Mouse (Mus musculus) WW6 (cell line): ENCODE results near the gene Igf2bp1.

Source experiments
- DNase-seq: peaks from one replicate; pipeline ENCODE4 v3.0.0-alpha.2; 2013; ENCODE audit warnings: low read depth, low spot score

The Igf2bp1 gene

DNA sequence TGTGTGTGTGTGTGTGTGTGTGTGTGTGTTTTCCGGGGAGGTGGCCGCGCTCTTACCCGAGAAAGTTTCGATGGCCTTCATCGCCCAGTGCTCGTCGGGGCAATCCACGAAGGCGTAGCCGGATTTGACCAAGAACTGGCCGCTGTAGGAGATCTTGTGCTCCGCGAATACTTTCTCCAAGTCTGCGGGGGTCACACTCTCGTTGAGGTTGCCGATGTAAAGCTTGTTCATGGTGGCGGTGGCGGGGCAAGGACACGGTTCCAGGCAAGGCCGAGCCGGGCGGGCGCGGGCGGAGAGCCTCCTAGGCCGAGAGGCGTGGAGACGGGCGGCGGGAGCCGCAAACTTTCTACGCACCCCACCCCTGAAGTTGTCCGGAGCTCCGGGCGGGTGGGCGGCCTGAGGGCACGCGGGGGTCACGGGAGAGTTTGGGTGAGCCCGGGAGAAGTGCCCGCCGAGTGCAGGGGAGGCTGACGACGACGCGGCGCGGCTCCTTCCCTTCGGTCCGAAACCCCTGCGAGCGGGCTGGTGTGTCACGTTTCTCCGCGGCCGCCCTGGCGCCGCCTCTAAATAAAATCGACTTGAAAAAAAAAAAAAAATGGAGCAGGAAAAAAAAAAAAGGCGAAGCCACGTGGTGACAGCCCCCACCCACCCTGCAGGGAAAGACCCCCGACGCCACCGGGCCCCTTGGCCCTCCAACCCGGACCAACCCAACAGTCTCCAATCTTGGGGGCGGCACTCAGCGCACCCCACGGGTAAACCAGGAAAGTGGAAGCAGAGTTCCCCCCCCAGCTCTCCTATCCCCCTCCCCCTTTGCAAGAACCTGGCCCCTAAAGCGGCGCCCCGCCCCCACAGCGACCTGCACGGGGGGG is at the start of gene Igf2bp1:
TSS of gene Igf2bp1 (minus strand) at position 538 of the 869 bp plus-strand sequence.
- no peak for DNase-seq

DNA sequence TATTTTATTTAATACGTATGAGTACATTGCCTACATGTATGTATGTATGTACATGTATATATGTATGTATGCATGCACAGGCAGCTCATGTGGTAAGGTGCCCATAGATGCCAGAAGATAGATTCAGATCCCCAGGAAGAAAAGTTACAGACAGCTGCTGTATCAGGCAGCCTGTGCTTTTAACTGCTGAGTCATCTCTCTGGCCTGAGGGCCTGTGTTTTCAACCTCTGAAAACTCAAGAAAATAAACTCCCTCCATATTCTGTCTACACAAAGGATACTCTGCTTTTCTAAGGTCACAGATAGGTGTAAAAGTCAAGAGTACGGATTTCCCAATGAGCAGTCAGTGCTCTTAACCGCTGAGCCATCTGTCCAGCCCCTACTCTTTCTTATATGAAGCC is 45.1 kb upstream of the Igf2bp1 start:
- no peak for DNase-seq

DNA sequence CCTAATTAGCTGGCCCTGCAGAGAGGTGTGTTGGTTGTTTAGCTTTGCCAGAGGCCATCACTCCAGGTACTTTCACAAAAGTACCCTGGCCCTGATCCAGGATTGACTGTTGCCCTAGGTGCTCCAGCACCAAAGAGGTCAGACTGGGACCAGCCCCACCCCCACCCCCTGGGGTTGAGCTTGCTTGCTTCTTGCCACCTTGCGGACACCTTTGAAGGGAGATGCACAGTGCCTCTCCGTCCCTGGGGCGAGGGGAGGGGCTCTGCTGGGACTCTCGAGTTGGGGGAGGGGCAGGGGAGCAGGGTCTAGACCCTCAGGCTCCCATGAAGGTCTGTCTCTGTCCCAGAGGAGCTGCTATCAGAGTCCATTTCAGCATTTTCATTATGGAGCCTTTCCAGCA is 44.2 kb upstream of the Igf2bp1 start:
- no peak for DNase-seq

DNA sequence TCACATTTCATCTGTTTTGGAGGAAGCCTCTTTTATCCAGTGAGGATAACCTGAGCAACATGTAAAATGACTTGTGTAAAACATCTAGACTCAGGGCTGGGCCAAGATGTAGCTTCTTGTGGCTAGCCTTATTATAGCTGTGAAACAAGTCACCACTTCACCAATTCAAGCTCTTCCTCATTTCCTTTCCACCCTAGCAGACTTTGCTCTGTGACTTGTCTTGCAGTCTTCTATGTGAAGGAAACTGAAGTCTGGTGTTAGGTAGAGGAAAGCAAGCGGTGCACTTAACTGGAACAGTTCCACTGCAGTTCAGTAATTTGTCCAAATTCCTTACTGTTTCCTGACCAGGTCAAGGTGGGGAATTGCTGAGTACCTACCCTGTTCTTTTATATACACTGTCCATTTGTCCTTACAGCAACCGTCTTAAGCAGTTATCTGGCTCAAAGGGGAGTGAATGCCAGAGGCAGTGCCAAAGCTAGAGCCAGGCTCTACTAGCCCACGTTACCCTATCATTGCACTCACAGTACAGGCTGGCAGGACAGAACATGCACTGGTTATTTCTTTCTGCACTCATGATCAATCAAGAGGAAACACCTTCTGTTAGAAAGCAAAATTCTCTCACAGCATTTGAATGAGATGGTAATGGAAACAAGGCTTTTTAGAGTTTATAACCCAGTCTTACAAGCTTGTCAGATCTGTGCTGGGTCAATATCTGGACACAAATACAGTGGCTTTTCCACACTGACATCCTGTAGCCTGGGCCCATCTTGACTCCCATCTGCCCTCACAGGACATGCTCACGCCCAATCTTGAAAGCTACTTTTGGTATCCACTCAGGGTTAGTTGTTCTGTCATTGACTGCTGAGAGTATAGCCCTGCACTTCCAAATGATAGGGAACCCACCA is 42.0 kb upstream of the Igf2bp1 start:
- DNase-seq, result no peak

DNA sequence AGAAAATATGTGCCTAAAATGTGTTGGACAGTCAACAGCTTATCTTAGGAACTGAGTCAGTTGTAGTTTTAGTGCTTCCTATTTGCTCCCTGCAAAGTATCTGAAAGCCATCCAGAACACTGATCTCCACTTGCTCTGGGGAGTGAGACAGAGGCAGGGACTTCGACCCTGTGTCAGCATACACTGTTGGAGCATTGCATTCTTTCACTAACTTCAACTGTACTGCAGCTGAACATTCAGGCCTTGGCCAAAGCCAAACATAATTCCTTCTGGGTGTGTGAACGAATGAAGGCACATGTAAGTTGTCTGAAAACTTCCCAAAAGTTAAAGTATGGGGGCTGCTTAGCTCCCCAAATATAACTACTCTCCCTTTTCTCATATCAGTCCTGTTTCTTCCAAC is 41.1 kb upstream of the Igf2bp1 start:
- no peak for DNase-seq

DNA sequence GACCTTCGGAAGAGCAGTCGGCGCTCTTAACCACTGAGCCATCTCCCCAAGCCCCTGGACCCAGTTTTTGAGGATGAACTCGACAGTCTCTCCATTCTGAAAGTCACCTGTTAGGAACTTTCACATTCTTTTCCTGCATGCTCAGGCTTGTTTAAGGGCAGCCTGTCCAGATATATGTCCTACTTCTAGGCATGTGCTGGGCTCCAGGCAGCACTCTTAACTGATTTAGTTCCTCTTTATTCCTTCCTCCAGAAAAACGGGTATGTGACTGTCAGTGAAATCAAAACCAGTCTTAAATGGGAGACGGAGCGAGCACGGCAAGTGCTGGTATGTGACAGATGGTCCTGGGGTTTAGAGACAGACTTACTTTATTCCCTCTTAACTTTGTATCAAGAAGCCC is 40.3 kb upstream of the Igf2bp1 start:
- no peak for DNase-seq

DNA sequence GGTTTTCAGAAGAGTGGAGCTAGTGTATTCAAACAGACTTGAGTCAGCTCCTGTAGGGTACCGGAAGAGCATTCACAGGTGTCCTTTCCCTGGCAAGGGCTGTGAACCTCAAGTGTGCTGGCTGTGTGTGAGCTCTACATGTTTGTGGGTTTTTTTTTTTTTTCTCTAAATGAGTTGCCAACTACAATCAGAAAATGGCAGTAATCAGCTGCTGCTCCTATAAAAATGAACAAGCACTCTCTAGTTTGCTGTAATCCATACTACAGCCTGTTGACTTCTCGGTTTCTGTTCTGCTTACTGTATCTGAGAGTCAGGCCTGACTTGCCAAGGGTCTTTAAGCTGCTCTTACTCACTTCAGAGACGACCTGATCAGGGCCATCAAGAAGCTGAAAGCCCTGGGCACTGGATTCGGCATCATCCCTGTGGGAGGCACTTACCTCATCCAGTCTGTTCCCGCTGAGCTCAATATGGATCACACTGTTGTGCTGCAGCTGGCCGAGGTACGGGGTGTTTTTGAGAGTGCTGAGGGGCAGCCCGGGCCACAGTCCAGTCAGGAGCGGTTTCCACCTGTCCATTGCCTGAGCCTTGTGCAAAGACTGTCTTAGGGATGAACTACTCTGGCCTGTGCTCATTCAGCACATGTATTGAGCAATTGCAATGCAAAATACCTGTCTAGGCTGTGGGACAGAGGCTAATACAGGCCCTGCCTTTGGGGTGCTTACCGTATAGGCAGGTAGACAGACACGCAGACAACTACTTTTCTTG is 39.2 kb upstream of the Igf2bp1 start:
- no peak for DNase-seq

DNA sequence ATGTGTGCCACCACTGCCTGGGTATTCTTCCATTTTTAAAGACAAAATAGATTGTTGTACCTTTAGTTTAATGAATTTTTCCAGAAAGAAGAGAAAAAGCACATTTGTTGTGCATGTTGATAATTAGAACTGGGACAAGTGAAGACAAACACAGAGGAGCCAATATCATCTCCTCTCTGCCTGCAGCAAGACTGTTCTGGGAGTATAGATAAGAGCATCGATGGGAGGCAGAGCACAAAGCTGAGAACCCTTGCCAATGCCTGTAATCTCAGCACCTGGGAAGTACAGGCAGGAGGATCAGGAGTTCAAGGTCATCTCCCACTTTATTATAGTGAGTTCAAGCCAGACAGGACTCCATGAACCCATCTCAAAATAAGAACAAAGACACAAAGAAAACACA is 32.8 kb upstream of the Igf2bp1 start:
- DNase-seq, result no peak

DNA sequence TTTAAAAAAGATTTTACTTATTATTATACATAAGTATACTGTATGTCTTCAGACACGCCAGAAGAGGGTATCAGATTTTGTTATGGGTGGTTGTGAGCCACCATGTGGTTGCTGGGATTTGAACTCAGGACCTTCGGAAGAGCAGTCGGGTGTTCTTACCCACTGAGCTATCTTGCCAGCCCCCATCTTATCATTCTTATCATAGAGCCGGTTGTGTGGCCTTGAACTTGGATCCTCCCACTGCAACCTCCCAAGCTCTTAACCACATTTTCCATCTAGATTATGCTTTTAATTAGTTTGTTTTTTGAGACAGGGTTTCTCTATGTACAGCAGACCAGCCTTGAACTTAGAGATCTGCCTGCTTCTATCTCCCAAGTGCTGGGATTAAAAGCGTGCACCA is 31.8 kb upstream of the Igf2bp1 start:
- DNase-seq, result no peak

DNA sequence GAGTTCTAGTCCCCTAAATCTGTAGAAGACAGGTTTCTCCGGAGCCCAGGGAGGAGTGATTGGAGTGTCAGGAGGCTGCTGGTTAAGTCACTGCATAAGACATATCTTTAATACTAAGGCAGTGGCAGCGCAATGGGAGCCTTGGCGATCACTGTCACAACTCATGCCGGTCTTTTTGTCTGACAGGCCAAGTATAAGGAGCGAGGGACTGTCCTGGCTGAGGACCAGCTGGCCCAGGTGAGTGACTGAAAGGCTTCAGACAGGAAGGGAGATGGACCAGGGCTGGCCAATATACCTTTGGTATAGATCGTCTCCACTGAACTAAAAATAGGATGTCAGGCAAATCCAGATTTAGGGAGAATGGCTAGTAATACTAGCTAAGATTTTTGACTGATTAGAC is 29.4 kb upstream of the Igf2bp1 start:
- DNase-seq, result no peak

DNA sequence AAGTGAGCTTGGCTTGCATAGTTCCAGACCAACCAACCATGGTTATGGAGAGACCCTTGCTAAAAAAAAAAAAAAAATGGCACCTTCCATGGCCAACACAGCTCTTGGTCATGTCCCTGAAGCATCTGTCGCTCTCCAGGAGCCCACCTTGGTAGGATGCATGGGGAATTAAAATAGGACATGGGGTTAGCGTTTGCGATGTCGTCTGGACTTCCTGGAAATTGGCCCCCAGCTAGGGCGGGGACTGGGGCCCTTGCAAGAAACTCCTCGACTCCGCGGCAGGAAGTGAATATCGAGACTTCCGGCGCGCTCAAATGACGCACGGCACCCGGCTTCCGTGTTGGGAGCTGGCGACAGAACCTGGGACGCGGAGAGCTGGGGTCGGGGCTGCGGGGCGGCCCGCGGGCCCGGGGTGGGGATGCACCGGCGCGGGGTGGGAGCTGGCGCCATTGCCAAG is 28.9 kb upstream of the Igf2bp1 start, which contains the start of gene Snf8:
TSS of gene Snf8 (plus strand) at position 290 of the 457 bp plus-strand sequence.
- peak; percentile 94 for DNase-seq

DNA sequence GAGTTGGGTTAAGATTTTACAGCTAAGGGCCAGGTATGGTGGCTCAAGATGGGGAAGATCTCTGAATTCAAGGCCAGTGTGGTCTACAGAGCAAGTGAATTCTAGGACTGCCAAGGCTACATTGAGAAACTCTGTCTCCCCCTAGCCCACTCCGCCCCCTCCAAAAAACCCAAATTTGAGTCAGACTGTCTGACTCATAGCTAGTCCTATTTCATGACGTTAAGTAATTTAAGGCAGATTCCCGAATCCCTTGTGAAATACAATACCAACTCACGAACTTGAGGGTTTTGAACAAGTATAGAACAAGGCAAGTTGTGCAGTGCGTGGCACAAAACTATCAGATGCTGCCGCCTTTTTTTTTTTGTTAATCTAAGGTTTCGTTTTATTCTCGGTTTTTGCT is 28.4 kb upstream of the Igf2bp1 start:
- DNase-seq, result no peak

DNA sequence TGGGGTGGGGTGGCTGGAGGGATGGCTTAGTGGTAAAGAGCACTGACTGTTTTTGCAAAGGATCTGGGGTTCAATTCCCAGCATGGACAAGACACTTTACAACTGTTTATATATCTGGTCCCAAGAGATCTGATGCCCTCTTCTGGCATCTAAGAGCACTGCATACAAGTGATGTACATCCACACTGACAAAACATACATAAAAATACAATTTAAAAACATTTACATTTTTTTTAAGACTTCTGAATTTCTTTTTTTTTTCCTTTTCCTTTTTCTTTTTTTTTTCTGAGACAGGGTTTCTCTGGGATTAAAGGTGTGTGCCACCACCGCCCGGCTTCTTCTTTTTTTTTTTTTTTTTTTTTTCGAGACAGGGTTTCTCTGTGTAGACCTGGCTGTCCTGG is 27.5 kb upstream of the Igf2bp1 start:
- DNase-seq, result no peak

DNA sequence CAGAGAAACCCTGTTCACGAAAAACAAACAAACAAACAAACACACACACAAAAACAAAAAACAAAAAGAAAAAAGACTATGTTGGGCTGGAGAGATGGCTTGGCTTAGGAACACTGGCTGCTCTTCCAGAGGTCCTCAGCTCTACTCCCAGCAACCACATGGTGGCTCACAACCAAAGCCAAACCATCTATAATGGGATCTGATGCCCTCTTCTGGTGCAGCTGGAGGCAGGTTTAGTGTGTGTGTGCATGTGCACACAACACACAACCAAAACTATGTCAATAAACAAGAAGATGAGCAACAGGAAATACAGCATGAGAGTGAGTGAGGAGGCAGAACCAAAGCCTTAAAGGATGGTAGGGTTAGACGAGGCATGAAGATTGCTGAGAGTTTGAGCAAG is 26.0 kb upstream of the Igf2bp1 start:
- no peak for DNase-seq

DNA sequence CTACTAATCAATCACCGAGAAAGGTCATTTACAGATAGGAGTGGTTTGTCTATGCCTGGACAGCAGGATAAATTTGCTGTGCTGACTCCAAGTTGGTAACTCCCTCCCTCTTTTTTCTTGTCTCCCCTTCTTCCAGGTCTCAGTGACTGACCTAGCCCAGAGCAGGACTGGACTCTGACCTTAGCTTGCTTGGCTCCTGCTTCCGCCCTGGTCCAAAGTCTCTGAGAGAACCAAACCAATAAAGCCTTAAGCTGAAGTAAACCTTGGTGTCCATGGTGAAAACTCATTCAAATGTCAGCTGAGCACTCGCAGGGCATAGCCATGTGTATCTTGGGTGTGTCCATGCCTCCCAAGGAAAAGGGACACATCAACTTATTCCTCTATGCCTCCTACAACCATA is 24.8 kb upstream of the Igf2bp1 start:
- no peak for DNase-seq

DNA sequence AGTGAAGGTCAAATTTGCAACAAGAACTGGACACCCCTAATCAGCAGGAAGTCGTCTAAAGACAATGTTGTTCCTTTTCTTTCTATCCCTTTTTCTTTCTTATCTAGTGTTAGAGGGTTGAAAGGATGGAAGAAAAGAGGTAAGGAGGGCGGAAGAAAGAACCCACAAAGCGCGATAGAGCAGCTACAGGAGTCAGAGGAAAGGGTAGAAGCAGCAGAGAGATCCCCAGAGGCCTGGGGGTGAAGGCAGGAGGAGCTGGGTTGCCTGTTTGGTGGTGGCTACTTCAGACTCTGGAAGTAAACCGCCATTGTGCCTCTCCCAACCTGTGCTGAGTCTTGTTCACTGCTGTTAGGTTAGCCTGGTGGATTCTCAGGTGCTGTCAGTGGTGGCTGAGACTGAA is 22.4 kb upstream of the Igf2bp1 start:
- no peak for DNase-seq

DNA sequence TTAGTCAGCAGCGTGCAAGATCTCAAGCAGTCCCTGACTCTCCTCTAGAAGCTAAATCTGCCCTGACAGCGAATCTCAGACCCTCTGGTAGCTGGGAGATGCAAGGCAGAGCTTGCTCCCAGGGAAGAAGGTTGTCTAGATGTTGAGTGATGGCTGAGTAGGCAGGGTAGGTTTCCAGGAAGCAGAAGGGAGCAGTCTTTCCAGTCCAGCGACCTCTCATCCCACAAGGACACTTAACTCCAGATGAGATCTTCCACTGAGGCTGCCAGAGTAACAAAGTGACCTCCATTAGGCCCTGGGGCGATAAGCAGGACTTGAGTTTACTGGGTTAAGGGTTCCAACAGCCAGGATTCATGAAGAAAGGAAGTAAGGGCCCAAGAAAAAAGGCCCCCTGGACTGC is 14.9 kb upstream of the Igf2bp1 start:
- no peak for DNase-seq

DNA sequence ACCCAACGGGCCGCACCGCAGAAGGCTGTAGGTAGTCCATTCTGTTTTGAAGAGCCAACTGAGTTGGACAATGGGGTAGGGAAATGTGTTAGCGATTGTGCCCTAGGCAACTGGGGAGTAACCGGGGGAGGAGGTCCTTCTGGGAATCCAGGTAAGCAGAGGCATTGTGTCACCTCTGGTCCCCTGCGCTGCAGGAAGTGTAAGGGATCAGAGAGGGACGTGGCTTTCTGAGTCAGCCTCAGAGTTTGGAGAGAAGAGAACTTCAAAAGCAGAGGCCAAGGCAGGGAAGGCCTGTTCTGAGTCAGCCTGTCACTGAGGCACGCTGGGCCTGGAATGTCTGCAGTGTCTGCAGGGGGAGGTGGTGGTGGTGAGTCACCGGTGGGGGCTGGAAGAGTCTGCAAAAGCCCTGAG is 12.2 kb upstream of the Igf2bp1 start:
- DNase-seq, result no peak

DNA sequence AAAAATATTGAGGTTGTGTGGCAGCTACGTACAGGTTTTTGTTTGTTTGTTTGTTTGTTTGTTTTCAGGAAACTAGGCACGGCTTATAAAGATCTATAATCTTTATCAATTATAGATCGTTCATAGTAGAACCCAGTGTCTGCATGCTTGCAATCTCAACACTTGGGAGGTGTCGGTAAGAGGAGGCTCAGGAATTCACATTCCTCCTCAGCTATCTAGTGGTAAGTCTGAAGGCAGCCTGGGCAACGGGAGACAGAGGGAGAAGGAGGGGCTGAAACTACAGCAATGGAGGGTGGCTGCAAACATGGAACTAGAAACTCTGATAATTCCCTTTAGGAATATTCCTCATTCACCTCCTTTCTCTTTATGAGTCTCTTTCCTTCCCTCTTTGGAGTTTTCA is 9.7 kb upstream of the Igf2bp1 start:
- no peak for DNase-seq

DNA sequence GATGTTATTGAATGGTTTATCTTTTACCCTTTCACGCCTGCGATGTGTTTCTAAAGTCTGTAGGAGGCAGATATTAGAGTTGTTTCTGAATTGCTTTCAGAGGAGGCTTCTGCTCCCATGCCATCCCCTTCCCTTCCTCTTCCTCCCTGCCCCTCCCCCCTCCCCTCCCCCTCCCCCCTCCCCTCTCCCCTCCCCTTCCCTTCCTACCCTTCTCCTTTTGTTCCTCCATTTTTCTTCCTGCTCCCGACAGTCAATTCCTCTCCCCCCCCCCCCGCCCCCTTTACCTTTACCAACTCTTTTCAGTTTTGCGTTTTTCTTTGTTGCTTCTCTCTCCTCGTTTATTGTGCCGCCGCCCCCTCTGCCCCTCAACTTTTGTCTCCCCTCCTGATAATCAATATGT is 6.2 kb upstream of the Igf2bp1 start:
- DNase-seq, result no peak

DNA sequence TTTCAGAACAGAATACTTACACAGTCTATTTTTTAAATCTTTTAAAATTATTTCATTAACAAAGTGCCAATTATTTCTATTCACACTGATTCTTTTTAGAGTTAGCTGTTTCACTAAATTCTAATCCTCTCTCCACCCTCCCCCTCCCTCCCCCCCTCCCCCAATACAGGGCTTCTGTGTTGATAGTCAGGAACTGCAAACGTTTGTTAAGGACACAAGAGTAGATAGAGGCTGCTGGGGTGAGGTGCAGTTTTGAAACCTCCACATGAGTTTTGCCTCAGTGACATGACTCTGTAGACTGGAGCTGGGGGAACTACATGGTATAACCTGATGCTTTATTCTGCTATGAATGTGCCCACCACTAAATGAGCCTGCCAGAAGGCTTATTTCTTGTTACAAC is 3.1 kb upstream of the Igf2bp1 start:
- DNase-seq, result no peak
